28 mouse cellular contexts compared by ENCODE assay signal in genomic region chr1:55605956-55606355, GRCm38 (mm10).
A peak's percentile ranks its signal among the peaks of the same experiment; 100 is the strongest.
DNase-seq lines count a peak whose midpoint lies in the region; ATAC-seq and TF ChIP-seq lines count a peak whose summit lies in the region.
"Had no signal": no experiment of that assay in that cellular context is flagged by ENCODE, and none has a peak within 500 bp of the region (broad histone marks: within the 10 kb centered on the region; RNA-seq: fewer than 3 reads in every experiment).

No protein-coding gene starts in this region.

- WGBS in heart, adult 2 months: 77% methylated on average over 2 of the region's 2 CpGs
- 48% methylated on average over 2 of the region's 2 CpGs for WGBS in kidney, embryonic 15.5 days

- H3K79me2 ChIP-seq in heart, adult 2 months (replicated peaks; ENCODE audit: control insufficient read depth, insufficient read depth, low read length): no peaks in the 10 kb centered on the region

- no peaks in the 10 kb centered on the region for H3K27me3 ChIP-seq in heart, adult 2 months (ENCODE audit: control insufficient read depth, insufficient read depth, low read length)
- H3K27me3 ChIP-seq in kidney, embryonic 15.5 days: no peaks in the 10 kb centered on the region
- H3K27me3 ChIP-seq: embryonic facial prominence, embryonic 13.5 days; forebrain, embryonic 12.5 days; forebrain, embryonic 15.5 days; heart, embryonic 12.5 days; heart, embryonic 15.5 days; hindbrain, embryonic 13.5 days had no signal

- no peak for TF ChIP-seq POLR2A in heart, adult 2 months (IDR thresholded peaks at IDR 0.05; ENCODE audit: insufficient read depth, low read depth, low read length)

- no peak for TF ChIP-seq CTCF in heart, adult 2 months (IDR thresholded peaks at IDR 0.05)

- no peak overlapping the region for H3K9ac ChIP-seq in heart, adult 2 months (ENCODE audit: low read depth, low read length)
- H3K9ac ChIP-seq in kidney, embryonic 15.5 days: no peak overlapping the region
- H3K9ac ChIP-seq: embryonic facial prominence, embryonic 13.5 days; forebrain, embryonic 12.5 days; forebrain, embryonic 15.5 days; heart, embryonic 12.5 days; heart, embryonic 15.5 days; hindbrain, embryonic 13.5 days had no signal

- 0 out of 2 replicates have a peak overlapping the region, but pooled peaks have one; percentile 15 for H3K4me2 ChIP-seq in kidney, embryonic 15.5 days
- H3K4me2 ChIP-seq: embryonic facial prominence, embryonic 13.5 days; forebrain, embryonic 12.5 days; forebrain, embryonic 15.5 days; heart, embryonic 12.5 days; heart, embryonic 15.5 days; hindbrain, embryonic 13.5 days had no signal

- no peaks in the 10 kb centered on the region for H3K36me3 ChIP-seq in heart, adult 2 months (ENCODE audit: control insufficient read depth, insufficient read depth, low read length)
- H3K36me3 ChIP-seq in kidney, embryonic 15.5 days: no peaks in the 10 kb centered on the region
- H3K36me3 ChIP-seq: embryonic facial prominence, embryonic 10.5 days; embryonic facial prominence, embryonic 13.5 days; forebrain, embryonic 12.5 days; forebrain, embryonic 15.5 days; heart, embryonic 12.5 days; heart, embryonic 15.5 days; hindbrain, embryonic 10.5 days; hindbrain, embryonic 13.5 days had no signal

- no peak overlapping the region for H3K27ac ChIP-seq in heart, adult 2 months
- H3K27ac ChIP-seq in kidney, embryonic 15.5 days: peak overlapping the region; percentile 79
- H3K27ac ChIP-seq: embryonic facial prominence, embryonic 10.5 days; embryonic facial prominence, embryonic 13.5 days; forebrain, embryonic 12.5 days; forebrain, embryonic 15.5 days; gastrocnemius, adult 2 months; heart, embryonic 15.5 days; hindbrain, embryonic 10.5 days; hindbrain, embryonic 13.5 days had no signal

- ATAC-seq in kidney, embryonic 15.5 days (replicated peaks; ENCODE audit: low FRiP score): no peak
- ATAC-seq: CD4-positive, CD25-positive, alpha-beta regulatory T cell, adult 4 months; forebrain, embryonic 15.5 days; hindbrain, embryonic 16.5 days had no signal

- H3K4me1 ChIP-seq in heart, adult 2 months (ENCODE audit: control insufficient read depth, insufficient read depth, low read length): no peaks in the 10 kb centered on the region
- peaks cover 41% of the 10 kb centered on the region for H3K4me1 ChIP-seq in kidney, embryonic 15.5 days
- H3K4me1 ChIP-seq: embryonic facial prominence, embryonic 10.5 days; embryonic facial prominence, embryonic 13.5 days; forebrain, embryonic 12.5 days; forebrain, embryonic 15.5 days; heart, embryonic 15.5 days; hindbrain, embryonic 10.5 days had no signal

- no peak for TF ChIP-seq EP300 in heart, adult 2 months (IDR thresholded peaks at IDR 0.05; ENCODE audit: insufficient read depth, low read depth, low read length)

- no peak overlapping the region for H3K4me3 ChIP-seq in heart, adult 2 months
- no peak overlapping the region for H3K4me3 ChIP-seq in kidney, embryonic 15.5 days (replicated peaks)
- H3K4me3 ChIP-seq: embryonic facial prominence, embryonic 10.5 days; embryonic facial prominence, embryonic 13.5 days; erythroblast, embryonic 14.5 days; forebrain, embryonic 12.5 days; forebrain, embryonic 15.5 days; gastrocnemius, adult 2 months; heart, embryonic 12.5 days; heart, embryonic 15.5 days; hindbrain, embryonic 10.5 days; hindbrain, embryonic 13.5 days had no signal

- no peaks in the 10 kb centered on the region for H3K9me3 ChIP-seq in kidney, embryonic 15.5 days (replicated peaks)
- H3K9me3 ChIP-seq: embryonic facial prominence, embryonic 10.5 days; embryonic facial prominence, embryonic 13.5 days; forebrain, embryonic 12.5 days; forebrain, embryonic 15.5 days; heart, embryonic 12.5 days; heart, embryonic 15.5 days; hindbrain, embryonic 10.5 days; hindbrain, embryonic 13.5 days had no signal

- peak; percentile 16 for DNase-seq in heart, adult 8-10 months (ENCODE audit: low spot score)
- DNase-seq in heart, adult 2 months: no peak
- DNase-seq in kidney, adult 18-20 months: no peak
- DNase-seq in kidney, postnatal 10 days: peak; percentile 18
- no peak for DNase-seq in kidney, adult 11 months
- DNase-seq in lung, postnatal 14 days: no peak
- DNase-seq: adrenal gland, adult 2 months; adrenal gland, postnatal 14 days; cerebellum, adult 11 months; cerebellum, adult 2 months; cerebellum, adult 9-11 months; cerebellum, postnatal 25 days; gastrocnemius, adult 2 months; gastrocnemius, postnatal 14 days; heart, postnatal 10 days; heart, postnatal 36 days had no signal

- intact Hi-C loops in heart, adult 2 months (cut with DNase I): no loop called here

Comparison
In these comparisons a context has a peak if more than half of its experiments do, and no peak if none do; other contexts are left out.
1. DNase-seq: peak in heart, adult 8-10 months (single experiment) and kidney, postnatal 10 days (single experiment); none in heart, adult 2 months (0 of 2), kidney, adult 18-20 months (single experiment), kidney, adult 11 months (single experiment) and lung, postnatal 14 days (single experiment).